Mouse (Mus musculus) liver, adult 2 months (tissue): ENCODE data around the gene Canx. TPM values are rescaled to one million over a fixed set of nuclear protein-coding genes. Genes with fewer than 3 reads are reported as not detected.

Experiments used
- DNase-seq: peaks from one replicate; pipeline ENCODE4 v3.0.0-alpha.2; 2011; ENCODE audit warnings: low read depth, low spot score; ENCODE audit errors: extremely low read depth
- H3K27ac ChIP-seq: fragments of 200-500 bp; replicated peaks from 2 replicates; pipeline ENCODE4 v1.5.1; 2012; ENCODE audit warnings: low read depth, mild to moderate bottlenecking, control low read depth, inconsistent platforms, low read length; ENCODE audit not compliant: insufficient read depth
- H3K27me3 ChIP-seq: fragments of 200-500 bp; 2 replicates; pipeline ENCODE4 v1.6.1; 2012; ENCODE audit warnings: mild to moderate bottlenecking, moderate library complexity, low read length, inconsistent platforms; ENCODE audit not compliant: control insufficient read depth, insufficient read depth
- H3K36me3 ChIP-seq: fragments of 200-500 bp; 2 replicates; pipeline ENCODE4 v1.6.1; 2012; ENCODE audit warnings: low read length, inconsistent platforms; ENCODE audit not compliant: control insufficient read depth, insufficient read depth
- H3K4me1 ChIP-seq: fragments of 200-500 bp; 2 replicates; pipeline ENCODE4 v1.6.1; 2011; ENCODE audit warnings: low read length; ENCODE audit not compliant: control insufficient read depth, insufficient read depth
- H3K4me3 ChIP-seq: fragments of 200-500 bp; 2 replicates; pipeline ENCODE4 v1.5.1; 2011; ENCODE audit warnings: low read depth, mild to moderate bottlenecking, control low read depth, low read length, moderate library complexity; ENCODE audit not compliant: insufficient read depth
- H3K79me2 ChIP-seq: fragments of 200-500 bp; 2 replicates; pipeline ENCODE4 v1.6.1; 2012; ENCODE audit warnings: inconsistent platforms, mild to moderate bottlenecking, low read length, moderate library complexity; ENCODE audit not compliant: control insufficient read depth, insufficient read depth
- H3K9ac ChIP-seq: fragments of 200-500 bp; 2 replicates; pipeline ENCODE4 v1.6.1; 2012; ENCODE audit warnings: low read depth, mild to moderate bottlenecking, control low read depth, inconsistent platforms, low read length
- CTCF ChIP-seq: fragments of 200-500 bp; IDR thresholded peaks from 2 replicates; pipeline ENCODE4 v1.5.1; 2011; ENCODE audit warnings: low read depth, low read length, control low read depth
- POLR2A ChIP-seq: fragments of 200-500 bp; IDR thresholded peaks from 2 replicates; pipeline ENCODE4 v1.6.1; 2011; ENCODE audit warnings: low read length, control low read depth; ENCODE audit not compliant: insufficient read depth; ENCODE audit errors: extremely low read depth
- WGBS: fragments of 180-500 bp; shearing (Covaris S2); methylation state at CpG from one replicate; pipeline ENCODE4 v1.1.7; 2018; 5-methylcytosine and 5-hydroxymethylcytosine counted together
- polyA plus RNA-seq: library from polyadenylated mRNA; depleted of rRNA; stranded (reverse); fragments of >200 nt; gene quantifications from 2 replicates; pipeline ENCODE4 v1.2.3, GENCODE M21; 2012; rRNA removed
- total RNA-seq: library from RNA; depleted of rRNA; stranded (reverse); fragments of >200 nt; gene quantifications from 2 replicates; pipeline ENCODE4 v1.2.3, GENCODE M21; 2014; rRNA removed

Canx gene
- total and polyA plus RNA-seq, 2 experiments, result 58.2 to 350 TPM

GRCm38 (mm10) chr11:50254010-50254580, 71.4 kb downstream of the Canx start:
- Histone ChIP-seq H3K79me2 (no peaks in the 10 kb centered on the region), H3K36me3 (peaks cover 8% of the 10 kb centered on the region; the same call in 1 of the 2 replicates), H3K4me1 (no peaks in the 10 kb centered on the region), H3K27me3 (no peaks in the 10 kb centered on the region), H3K27ac (no peak overlapping the region), H3K4me3 (no peak overlapping the region), H3K9ac (no peak overlapping the region)
- WGBS, result 80% methylated on average over 12 of the region's 12 CpGs
- TF ChIP-seq POLR2A (no peak), CTCF (no peak)
- DNase-seq, result no peak

- Histone ChIP-seq H3K27me3 (no peaks in the 10 kb centered on the region), H3K9ac (no peak overlapping the region), H3K4me3 (no peak overlapping the region), H3K27ac (no peak overlapping the region), H3K4me1 (no peaks in the 10 kb centered on the region), H3K79me2 (no peaks in the 10 kb centered on the region), H3K36me3 (peaks cover 6% of the 10 kb centered on the region; the same call in 1 of the 2 replicates)
- TF ChIP-seq CTCF, result no peak
- no peak for TF ChIP-seq POLR2A
- WGBS, result 69% methylated on average over 1 of the region's 1 CpGs
- DNase-seq, result no peak
Measured at GRCm38 (mm10) chr11:50253393-50253792, 72.1 kb downstream of the Canx start.

GRCm38 (mm10) chr11:50252684-50253265, 72.7 kb downstream of the Canx start:
- H3K27ac ChIP-seq, result no peak overlapping the region

GRCm38 (mm10) chr11:50252166-50252565, 73.3 kb downstream of the Canx start:
- Histone ChIP-seq H3K79me2 (no peaks in the 10 kb centered on the region), H3K9ac (no peak overlapping the region), H3K27me3 (no peaks in the 10 kb centered on the region), H3K4me1 (no peaks in the 10 kb centered on the region), H3K36me3 (no peaks in the 10 kb centered on the region), H3K27ac (no peak overlapping the region), H3K4me3 (no peak overlapping the region)
- 71% methylated on average over 3 of the region's 3 CpGs for WGBS
- DNase-seq, result no peak
- no peak for TF ChIP-seq CTCF
- no peak for TF ChIP-seq POLR2A

More at GRCm38 (mm10) chr11:50252684-50253265, 72.7 kb downstream of the Canx start:
- Histone ChIP-seq H3K79me2 (no peaks in the 10 kb centered on the region), H3K9ac (no peak overlapping the region), H3K4me3 (no peak overlapping the region), H3K36me3 (peaks cover 2% of the 10 kb centered on the region; the same call in 1 of the 2 replicates), H3K4me1 (no peaks in the 10 kb centered on the region), H3K27me3 (no peaks in the 10 kb centered on the region)
- no peak for DNase-seq
- 86% methylated on average over 11 of the region's 11 CpGs for WGBS
- no peak for TF ChIP-seq CTCF
- TF ChIP-seq POLR2A, result no peak

GRCm38 (mm10) chr11:50248473-50249171, 76.9 kb downstream of the Canx start:
- 80% methylated on average over 7 of the region's 7 CpGs for WGBS
- Histone ChIP-seq H3K4me3 (no peak overlapping the region), H3K4me1 (0 out of 2 replicates have a peak, but pooled peaks cover 2% of the 10 kb centered on the region), H3K36me3 (no peaks in the 10 kb centered on the region), H3K27me3 (no peaks in the 10 kb centered on the region), H3K9ac (no peak overlapping the region), H3K79me2 (no peaks in the 10 kb centered on the region), H3K27ac (no peak overlapping the region)
- TF ChIP-seq CTCF, result no peak
- TF ChIP-seq POLR2A, result no peak
- no peak for DNase-seq

GRCm38 (mm10) chr11:50245269-50245668, 80.2 kb downstream of the Canx start:
- 82% methylated on average over 5 of the region's 5 CpGs for WGBS

More at GRCm38 (mm10) chr11:50245269-50245668, 80.2 kb downstream of the Canx start:
- H3K4me3 ChIP-seq, result no peak overlapping the region
- no peaks in the 10 kb centered on the region for H3K36me3 ChIP-seq
- H3K27ac ChIP-seq, result no peak overlapping the region
- DNase-seq, result no peak
- H3K27me3 ChIP-seq, result no peaks in the 10 kb centered on the region
- 0 out of 2 replicates have a peak, but pooled peaks cover 2% of the 10 kb centered on the region for H3K4me1 ChIP-seq
- no peaks in the 10 kb centered on the region for H3K79me2 ChIP-seq
- H3K9ac ChIP-seq, result no peak overlapping the region
- TF ChIP-seq CTCF (no peak), POLR2A (no peak)

Other genes with a start within 250 kb of the Canx start
- gene Tbc1d9b, start 194.3 kb downstream of the Canx start, total RNA-seq, result 19.5 and 26.2 TPM in 2 replicates
- gene Tbc1d9b, start 194.3 kb downstream of the Canx start, polyA plus RNA-seq, result 29.8 and 30.5 TPM in 2 replicates
- gene Mrnip, start 151.2 kb downstream of the Canx start, total RNA-seq, result 8.5 and 9.3 TPM in 2 replicates
- 9.3 and 9.9 TPM in 2 replicates for gene Mrnip, start 151.2 kb downstream of the Canx start, polyA plus RNA-seq
- 252 and 333 TPM in 2 replicates for gene Sqstm1, start 114.8 kb downstream of the Canx start, total RNA-seq
- gene Sqstm1, start 114.8 kb downstream of the Canx start, polyA plus RNA-seq, result 254 and 299 TPM in 2 replicates
- 9.8 and 16.5 TPM in 2 replicates for gene Mgat4b, start 114.8 kb downstream of the Canx start, total RNA-seq
- 26.3 and 28.8 TPM in 2 replicates for gene Mgat4b, start 114.8 kb downstream of the Canx start, polyA plus RNA-seq
- 0.27 and 0.28 TPM in 2 replicates for gene Ltc4s, start 87.1 kb downstream of the Canx start, total RNA-seq
- gene Ltc4s, start 87.1 kb downstream of the Canx start, polyA plus RNA-seq, result 2.1 and 3.2 TPM in 2 replicates
- gene Maml1, start 33.4 kb downstream of the Canx start, total RNA-seq, result 3.1 and 4.0 TPM in 2 replicates
- 7.2 and 8.3 TPM in 2 replicates for gene Maml1, start 33.4 kb downstream of the Canx start, polyA plus RNA-seq
- not detected in 2 replicates for gene Cby3, start 28.8 kb upstream of the Canx start, total RNA-seq
- gene Cby3, start 28.8 kb upstream of the Canx start, polyA plus RNA-seq, result not detected in 2 replicates
- gene Hnrnph1, start 51.3 kb upstream of the Canx start, total RNA-seq, result 84.3 and 97.1 TPM in 2 replicates
- 13.7 and 17.6 TPM in 2 replicates for gene Hnrnph1, start 51.3 kb upstream of the Canx start, polyA plus RNA-seq
- gene Rufy1, start 105.5 kb upstream of the Canx start, total RNA-seq, result 10.5 and 10.6 TPM in 2 replicates
- 7.4 and 8.1 TPM in 2 replicates for gene Rufy1, start 105.5 kb upstream of the Canx start, polyA plus RNA-seq